Mouse (Mus musculus): ENCODE results near the gene Gm49661. TPM values are rescaled to one million over a fixed set of nuclear protein-coding genes. Genes with fewer than 3 reads are reported as not detected.

The Gm49661 gene
- polyA plus RNA-seq, 1 experiment from 2014 or later: not detected

- Histone ChIP-seq H3K4me2 (ENCODE audit: low read length) (no peak overlapping the region), H3K9ac (ENCODE audit: low read depth, low read length) (no peak overlapping the region), H3K4me3 (ENCODE audit: low read depth, low read length) (no peak overlapping the region), H3K9me3 (replicated peaks; ENCODE audit: control insufficient read depth, low read length, poor library complexity, severe bottlenecking) (no peaks in the 10 kb centered on the region), H3K27ac (ENCODE audit: low read length) (no peak overlapping the region), H3K27me3 (ENCODE audit: control insufficient read depth, insufficient read depth, low read depth, low read length) (0 out of 2 replicates have a peak, but pooled peaks cover 3% of the 10 kb centered on the region), H3K4me1 (ENCODE audit: control insufficient read depth, insufficient read depth, low read length) (peaks cover 48% of the 10 kb centered on the region), H3K36me3 (ENCODE audit: control insufficient read depth, insufficient read depth, low read length) (peaks cover 16% of the 10 kb centered on the region)
- 0 out of 2 replicates have a peak, but pooled peaks have one; percentile 3 for ATAC-seq
- WGBS: 61% methylated on average over 4 of the region's 4 CpGs
Measured at GRCm38 (mm10) chr8:84973803-84974542, 4.7 kb upstream of the Gm49661 start.

GRCm38 (mm10) chr8:84973079-84973478, 3.8 kb upstream of the Gm49661 start:
- no peak for ATAC-seq
- Histone ChIP-seq H3K27me3 (ENCODE audit: control insufficient read depth, insufficient read depth, low read depth, low read length) (0 out of 2 replicates have a peak, but pooled peaks cover 3% of the 10 kb centered on the region), H3K4me3 (ENCODE audit: low read depth, low read length) (no peak overlapping the region), H3K36me3 (ENCODE audit: control insufficient read depth, insufficient read depth, low read length) (peaks cover 16% of the 10 kb centered on the region), H3K4me2 (ENCODE audit: low read length) (no peak overlapping the region), H3K9me3 (replicated peaks; ENCODE audit: control insufficient read depth, low read length, poor library complexity, severe bottlenecking) (no peaks in the 10 kb centered on the region), H3K9ac (ENCODE audit: low read depth, low read length) (no peak overlapping the region), H3K4me1 (ENCODE audit: control insufficient read depth, insufficient read depth, low read length) (peaks cover 48% of the 10 kb centered on the region), H3K27ac (ENCODE audit: low read length) (no peak overlapping the region)
- WGBS: 89% methylated on average over 1 of the region's 1 CpGs

- Histone ChIP-seq H3K4me1 (ENCODE audit: control insufficient read depth, insufficient read depth, low read length) (peaks cover 29% of the 10 kb centered on the region), H3K4me2 (ENCODE audit: low read length) (peak overlapping the region; percentile 97), H3K9ac (ENCODE audit: low read depth, low read length) (peak overlapping the region; percentile 96), H3K27ac (ENCODE audit: low read length) (no peak overlapping the region), H3K9me3 (replicated peaks; ENCODE audit: control insufficient read depth, low read length, poor library complexity, severe bottlenecking) (no peaks in the 10 kb centered on the region), H3K4me3 (ENCODE audit: low read depth, low read length) (peak overlapping the region; percentile 82), H3K36me3 (ENCODE audit: control insufficient read depth, insufficient read depth, low read length) (peaks cover 16% of the 10 kb centered on the region), H3K27me3 (ENCODE audit: control insufficient read depth, insufficient read depth, low read depth, low read length) (no peaks in the 10 kb centered on the region)
- 58% methylated on average over 5 of the region's 5 CpGs for WGBS
- no peak for ATAC-seq
Measured at GRCm38 (mm10) chr8:84970913-84971312, 1.7 kb upstream of the Gm49661 start.

DNA sequence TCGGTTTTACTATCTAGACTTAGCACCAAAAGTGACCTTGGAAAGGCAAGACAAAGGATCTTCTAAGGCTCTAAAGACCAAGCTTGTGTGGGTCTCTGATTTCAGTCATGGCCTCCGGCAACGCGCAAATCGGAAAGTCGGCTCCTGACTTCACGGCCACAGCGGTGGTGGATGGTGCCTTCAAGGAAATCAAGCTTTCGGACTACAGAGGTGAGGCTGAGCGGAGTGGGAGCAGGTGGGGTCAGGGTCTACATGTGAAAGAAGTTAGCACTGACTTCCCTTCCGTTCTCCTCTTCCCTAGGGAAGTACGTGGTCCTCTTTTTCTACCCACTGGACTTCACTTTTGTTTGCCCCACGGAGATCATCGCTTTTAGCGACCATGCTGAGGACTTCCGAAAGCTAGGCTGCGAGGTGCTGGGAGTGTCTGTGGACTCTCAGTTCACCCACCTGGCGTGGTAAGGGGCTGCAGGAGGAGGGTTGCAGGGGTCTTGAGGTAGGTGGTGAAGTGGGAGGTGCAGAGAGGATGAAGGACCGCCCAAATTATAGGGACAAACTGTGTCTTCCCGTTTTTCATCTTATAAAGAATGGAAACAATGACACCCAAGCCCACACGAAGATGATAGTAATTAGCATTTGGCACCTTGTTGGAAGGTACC, 1.0 kb upstream of the Gm49661 start:
- WGBS: 4% methylated on average over 21 of the region's 21 CpGs

GRCm38 (mm10) chr8:84968650-84969049, 583 bp downstream of the Gm49661 start:
- WGBS: 20% methylated on average over 2 of the region's 2 CpGs
- H3K4me2 ChIP-seq (ENCODE audit: low read length): peak overlapping the region; percentile 97
- no peaks in the 10 kb centered on the region for H3K27me3 ChIP-seq (ENCODE audit: control insufficient read depth, insufficient read depth, low read depth, low read length)
- peaks cover 26% of the 10 kb centered on the region for H3K4me1 ChIP-seq (ENCODE audit: control insufficient read depth, insufficient read depth, low read length)
- H3K27ac ChIP-seq (ENCODE audit: low read length): peak overlapping the region; percentile 93
- peaks cover 10% of the 10 kb centered on the region for H3K36me3 ChIP-seq (ENCODE audit: control insufficient read depth, insufficient read depth, low read length)
- no peak for ATAC-seq
- peak overlapping the region; percentile 96 for H3K9ac ChIP-seq (ENCODE audit: low read depth, low read length)
- no peaks in the 10 kb centered on the region for H3K9me3 ChIP-seq (replicated peaks; ENCODE audit: control insufficient read depth, low read length, poor library complexity, severe bottlenecking)
- H3K4me3 ChIP-seq (ENCODE audit: low read depth, low read length): peak overlapping the region; percentile 82

More for the DNA sequence above, 1.0 kb upstream of the Gm49661 start:
- Histone ChIP-seq H3K36me3 (ENCODE audit: control insufficient read depth, insufficient read depth, low read length) (peaks cover 16% of the 10 kb centered on the region), H3K9ac (ENCODE audit: low read depth, low read length) (peak overlapping the region; percentile 96), H3K27me3 (ENCODE audit: control insufficient read depth, insufficient read depth, low read depth, low read length) (no peaks in the 10 kb centered on the region), H3K4me1 (ENCODE audit: control insufficient read depth, insufficient read depth, low read length) (peaks cover 28% of the 10 kb centered on the region), H3K4me3 (ENCODE audit: low read depth, low read length) (peak overlapping the region; percentile 82), H3K27ac (ENCODE audit: low read length) (peak overlapping the region; percentile 93), H3K9me3 (replicated peaks; ENCODE audit: control insufficient read depth, low read length, poor library complexity, severe bottlenecking) (no peaks in the 10 kb centered on the region), H3K4me2 (ENCODE audit: low read length) (peak overlapping the region; percentile 97)
- ATAC-seq: no peak

DNA sequence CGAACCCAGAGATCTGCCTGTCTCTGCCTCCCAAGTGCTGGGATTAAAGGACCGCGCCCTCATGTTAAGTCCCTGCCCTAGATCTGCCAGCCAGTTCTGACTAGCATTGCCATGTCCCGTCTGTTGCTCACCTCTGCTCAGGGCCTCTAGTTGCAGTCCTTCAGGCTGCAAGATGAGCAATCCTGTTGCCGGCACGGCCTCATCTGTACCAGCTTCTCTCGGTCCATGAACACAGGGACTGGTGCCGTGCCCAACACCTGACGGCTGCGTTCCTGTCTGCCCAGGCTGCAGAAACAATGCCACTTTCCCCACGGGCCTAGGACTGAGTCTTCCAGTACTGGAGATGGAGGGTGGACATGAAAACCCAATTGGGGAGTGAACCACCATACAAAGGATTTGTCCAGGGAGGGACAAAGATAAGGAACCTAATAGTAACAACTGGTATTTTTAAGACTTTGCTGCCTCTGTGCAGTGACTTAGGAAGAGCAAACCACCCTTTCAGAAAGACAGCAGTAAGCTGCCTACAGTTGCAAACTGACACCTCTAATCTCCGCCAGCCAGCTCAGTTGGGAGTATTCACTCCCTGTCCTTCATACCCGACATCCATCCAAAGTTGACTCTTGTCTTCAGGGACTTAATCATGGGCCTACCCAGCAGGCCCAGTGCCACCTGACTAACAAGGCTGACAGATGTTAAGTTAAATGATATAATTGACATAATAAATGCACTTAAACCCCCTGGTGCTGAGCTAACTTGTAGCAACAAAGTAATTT, 1.5 kb downstream of the Gm49661 start:
- H3K27me3 ChIP-seq (ENCODE audit: control insufficient read depth, insufficient read depth, low read depth, low read length): no peaks in the 10 kb centered on the region
- H3K4me3 ChIP-seq (ENCODE audit: low read depth, low read length): no peak overlapping the region
- ATAC-seq: no peak
- peaks cover 26% of the 10 kb centered on the region for H3K4me1 ChIP-seq (ENCODE audit: control insufficient read depth, insufficient read depth, low read length)
- 87% methylated on average over 13 of the region's 13 CpGs for WGBS
- no peaks in the 10 kb centered on the region for H3K9me3 ChIP-seq (replicated peaks; ENCODE audit: control insufficient read depth, low read length, poor library complexity, severe bottlenecking)
- H3K4me2 ChIP-seq (ENCODE audit: low read length): no peak overlapping the region
- H3K27ac ChIP-seq (ENCODE audit: low read length): no peak overlapping the region
- H3K36me3 ChIP-seq (ENCODE audit: control insufficient read depth, insufficient read depth, low read length): peaks cover 10% of the 10 kb centered on the region
- H3K9ac ChIP-seq (ENCODE audit: low read depth, low read length): no peak overlapping the region

DNA sequence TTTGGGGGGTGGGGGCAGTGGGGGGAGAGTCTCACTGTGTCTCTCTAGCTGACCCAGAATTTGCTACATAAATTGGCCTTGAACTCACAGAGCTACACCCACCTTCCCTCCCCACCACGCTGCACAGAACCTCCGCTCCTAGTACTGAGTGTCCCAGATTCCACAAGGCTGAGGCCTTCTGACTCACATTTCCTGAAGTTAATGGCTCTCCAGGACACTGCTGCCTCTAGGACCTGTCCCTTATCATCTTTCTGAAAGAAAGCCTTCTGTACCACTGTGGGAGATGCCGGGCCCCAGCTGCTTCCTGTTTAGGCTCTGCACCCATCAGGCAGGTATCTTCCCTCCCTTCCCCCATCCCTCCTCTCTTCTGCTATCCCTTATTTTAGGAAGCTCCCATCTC, 2.6 kb downstream of the Gm49661 start:
- H3K4me2 ChIP-seq (ENCODE audit: low read length): peak overlapping the region; percentile 90
- ATAC-seq: no peak
- 58% methylated on average over 3 of the region's 3 CpGs for WGBS
- no peaks in the 10 kb centered on the region for H3K27me3 ChIP-seq (ENCODE audit: control insufficient read depth, insufficient read depth, low read depth, low read length)
- no peaks in the 10 kb centered on the region for H3K9me3 ChIP-seq (replicated peaks; ENCODE audit: control insufficient read depth, low read length, poor library complexity, severe bottlenecking)
- H3K27ac ChIP-seq (ENCODE audit: low read length): peak overlapping the region; percentile 56; the same call in 1 of the 2 replicates
- no peak overlapping the region for H3K4me3 ChIP-seq (ENCODE audit: low read depth, low read length)
- H3K4me1 ChIP-seq (ENCODE audit: control insufficient read depth, insufficient read depth, low read length): peaks cover 26% of the 10 kb centered on the region
- peaks cover 4% of the 10 kb centered on the region for H3K36me3 ChIP-seq (ENCODE audit: control insufficient read depth, insufficient read depth, low read length)
- no peak overlapping the region for H3K9ac ChIP-seq (ENCODE audit: low read depth, low read length)

DNA sequence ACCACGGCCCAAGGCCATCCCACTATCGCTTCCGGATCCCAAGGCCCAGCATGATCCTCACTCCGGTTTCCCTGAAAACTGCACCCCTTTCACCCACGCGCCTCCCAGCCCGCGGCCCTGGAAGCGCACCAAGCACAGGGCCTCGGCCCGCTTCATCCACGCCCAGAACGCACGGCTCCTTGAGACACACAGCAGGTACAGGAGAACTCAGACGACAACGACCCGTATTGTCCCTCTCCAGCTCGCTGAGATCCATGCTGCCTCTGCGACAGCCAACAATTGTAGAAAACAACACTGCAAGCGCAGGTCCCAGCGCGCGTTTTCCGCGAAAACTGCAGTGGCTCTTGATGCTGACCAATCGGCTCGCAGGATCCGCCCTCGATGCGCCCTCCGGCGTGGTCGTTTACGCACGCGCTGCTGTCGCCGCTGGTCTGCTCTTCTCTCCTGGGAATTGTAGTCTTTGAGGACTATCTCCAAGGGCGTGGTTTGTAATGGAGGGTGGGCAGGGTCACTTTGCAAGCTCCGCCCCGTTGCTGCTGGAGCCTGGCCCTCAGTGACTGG, 3.4 kb downstream of the Gm49661 start:
- no peaks in the 10 kb centered on the region for H3K27me3 ChIP-seq (ENCODE audit: control insufficient read depth, insufficient read depth, low read depth, low read length)
- peak overlapping the region; percentile 90 for H3K4me2 ChIP-seq (ENCODE audit: low read length)
- peak overlapping the region; percentile 74 for H3K9ac ChIP-seq (ENCODE audit: low read depth, low read length)
- peaks cover 20% of the 10 kb centered on the region for H3K4me1 ChIP-seq (ENCODE audit: control insufficient read depth, insufficient read depth, low read length)
- peak overlapping the region; percentile 56 for H3K27ac ChIP-seq (ENCODE audit: low read length)
- WGBS: under 1% methylated on average over 41 of the region's 41 CpGs
- ATAC-seq: peak; percentile 72
- no peaks in the 10 kb centered on the region for H3K9me3 ChIP-seq (replicated peaks; ENCODE audit: control insufficient read depth, low read length, poor library complexity, severe bottlenecking)
- H3K36me3 ChIP-seq (ENCODE audit: control insufficient read depth, insufficient read depth, low read length): no peaks in the 10 kb centered on the region
- H3K4me3 ChIP-seq (ENCODE audit: low read depth, low read length): peak overlapping the region; percentile 59
